Mouse (Mus musculus): Measurements from ENCODE around the gene G430095P16Rik.

G430095P16Rik gene

GRCm38 (mm10) chr8:84703466-84704249 is 19.1 kb upstream of the G430095P16Rik start:
- DNase-seq = peak; percentile 12 to 14

- DNase-seq = peak; percentile 57 to 68
Observed at GRCm38 (mm10) chr8:84704356-84704755, 18.5 kb upstream of the G430095P16Rik start.

GRCm38 (mm10) chr8:84704867-84705831 is 17.7 kb upstream of the G430095P16Rik start:
- peak; percentile 37 to 38 for DNase-seq

GRCm38 (mm10) chr8:84705960-84706359 is 16.8 kb upstream of the G430095P16Rik start:
- no peak for DNase-seq

GRCm38 (mm10) chr8:84706610-84707266 is 16.1 kb upstream of the G430095P16Rik start:
- DNase-seq = peak in 1 of 2 experiments; percentile 22

GRCm38 (mm10) chr8:84707267-84707883 is 15.4 kb upstream of the G430095P16Rik start:
- peak in 1 of 2 experiments; percentile 17 for DNase-seq

- DNase-seq = peak in 1 of 2 experiments; percentile 6
Observed at GRCm38 (mm10) chr8:84708071-84708541, 14.7 kb upstream of the G430095P16Rik start.

GRCm38 (mm10) chr8:84708774-84709475 is 13.9 kb upstream of the G430095P16Rik start:
- peak; percentile 88 to 90 for DNase-seq

- no peak for DNase-seq
Observed at GRCm38 (mm10) chr8:84709931-84710330, 12.9 kb upstream of the G430095P16Rik start.

GRCm38 (mm10) chr8:84711312-84711711 is 11.5 kb upstream of the G430095P16Rik start:
- DNase-seq = no peak

GRCm38 (mm10) chr8:84711933-84712758 is 10.7 kb upstream of the G430095P16Rik start:
- DNase-seq = no peak

GRCm38 (mm10) chr8:84712759-84713120 is 10.1 kb upstream of the G430095P16Rik start:
- DNase-seq = no peak

- DNase-seq = no peak
Observed at GRCm38 (mm10) chr8:84713381-84713780, 9.4 kb upstream of the G430095P16Rik start.

- DNase-seq = no peak
Observed at GRCm38 (mm10) chr8:84714161-84714560, 8.6 kb upstream of the G430095P16Rik start.

GRCm38 (mm10) chr8:84715893-84716468 is 6.8 kb upstream of the G430095P16Rik start:
- no peak for DNase-seq

- no peak for DNase-seq
Observed at GRCm38 (mm10) chr8:84716790-84717189, 6.0 kb upstream of the G430095P16Rik start.

- DNase-seq = no peak
Observed at GRCm38 (mm10) chr8:84718476-84718875, 4.3 kb upstream of the G430095P16Rik start.

- DNase-seq = peak; percentile 50 to 54
Observed at GRCm38 (mm10) chr8:84718959-84719690, 3.7 kb upstream of the G430095P16Rik start.

- DNase-seq = no peak
Observed at GRCm38 (mm10) chr8:84722530-84722849, 317 bp upstream of the G430095P16Rik start.

- DNase-seq = no peak
Observed at GRCm38 (mm10) chr8:84723571-84723900, 729 bp downstream of the G430095P16Rik start.

Measured in cerebellum, postnatal 36 days (tissue).